Mouse (Mus musculus) lung, postnatal 0 days (tissue): ENCODE data around the gene Casq1.

Experiments
- CTCF ChIP-seq: IDR thresholded peaks from 2 replicates; pipeline ENCODE4 v1.5.1; 2016; ENCODE audit warnings: antibody characterized with exemption, mild to moderate bottlenecking
- EP300 ChIP-seq: IDR thresholded peaks from 2 replicates; pipeline ENCODE4 v1.6.1; 2016; ENCODE audit warnings: antibody characterized with exemption, mild to moderate bottlenecking, control low read depth

DNA sequence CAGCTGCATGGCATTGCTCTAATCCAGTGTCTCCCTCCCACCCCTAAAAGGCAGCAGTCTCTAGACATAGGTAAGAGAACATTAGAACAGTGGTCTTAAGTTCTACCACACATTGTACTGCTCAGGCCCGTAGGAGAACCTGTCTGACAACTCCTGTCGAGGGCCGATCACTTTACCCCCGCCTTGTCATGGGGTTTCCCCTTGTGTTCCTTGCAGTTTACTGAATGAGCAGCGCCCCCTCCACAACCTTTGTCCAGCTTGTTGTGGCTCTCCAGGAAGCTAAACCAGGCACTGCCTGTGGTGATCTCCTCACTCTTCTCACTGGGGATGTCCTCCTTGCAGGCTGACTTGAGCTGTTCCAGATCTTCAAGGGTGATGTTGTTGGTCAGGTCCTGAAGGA is 19.5 kb downstream of the Casq1 start:
- TF ChIP-seq EP300 (no peak), CTCF (no peak)
